Mouse (Mus musculus): Measurements from ENCODE around the gene Lce1a2. TPM values are rescaled to one million over a fixed set of nuclear protein-coding genes. Genes with fewer than 3 reads are reported as not detected.
"Not testable (repeated sequence)": the region's sequence is repeated elsewhere in the genome, so short reads cannot be mapped to it uniquely, and the experiment has no call there.

Gene Lce1a2
- not detected in 2 replicates for polyA plus RNA-seq (2014; fragmentation: Nextera tagmentation; extraction: Ambion mirVana)

- H3K4me2 ChIP-seq (replicated peaks), result no peak within 1 kb of the TSS
- no peak within 1 kb of the TSS for H3K4me3 ChIP-seq (replicated peaks; ENCODE audit: low read length)
- H3K9me3 ChIP-seq (ENCODE audit: control insufficient read depth, low read length), result no peaks in the 10 kb centered on the region
- no peaks in the 10 kb centered on the region for H3K27me3 ChIP-seq (ENCODE audit: control insufficient read depth, insufficient read depth, low read length)
- no peak within 1 kb of the TSS for H3K27ac ChIP-seq
- H3K4me1 ChIP-seq (replicated peaks; ENCODE audit: control insufficient read depth, insufficient read depth, low read length), result no peaks in the 10 kb centered on the region
- H3K9ac ChIP-seq, result no peak within 1 kb of the TSS
- ATAC-seq (ENCODE audit: low FRiP score), result no peak
- H3K36me3 ChIP-seq (replicated peaks; ENCODE audit: control insufficient read depth, insufficient read depth), result no peaks in the 10 kb centered on the region
- DNase-seq (ENCODE audit: low spot score), result no peak
Measured at GRCm38 (mm10) chr3:92670215-92670614, at the start of gene Lce1a2. Lce1a2 (minus strand) TSS chr3:92670315.

- Histone ChIP-seq H3K4me2 (replicated peaks) (no peak overlapping the region), H3K9me3 (ENCODE audit: control insufficient read depth, low read length) (no peaks in the 10 kb centered on the region), H3K4me1 (replicated peaks; ENCODE audit: control insufficient read depth, insufficient read depth, low read length) (no peaks in the 10 kb centered on the region), H3K36me3 (replicated peaks; ENCODE audit: control insufficient read depth, insufficient read depth) (no peaks in the 10 kb centered on the region), H3K4me3 (replicated peaks; ENCODE audit: low read length) (no peak overlapping the region), H3K9ac (no peak overlapping the region), H3K27me3 (ENCODE audit: control insufficient read depth, insufficient read depth, low read length) (no peaks in the 10 kb centered on the region), H3K27ac (no peak overlapping the region)
- no peak for ATAC-seq (ENCODE audit: low FRiP score)
- no peak for DNase-seq (ENCODE audit: low spot score)
Measured at GRCm38 (mm10) chr3:92715122-92715521, 45.0 kb upstream of the Lce1a2 start.

- Histone ChIP-seq H3K4me3 (replicated peaks; ENCODE audit: low read length) (no peak within 1 kb of the TSS), H3K27me3 (ENCODE audit: control insufficient read depth, insufficient read depth, low read length) (no peaks in the 10 kb centered on the region), H3K4me1 (replicated peaks; ENCODE audit: control insufficient read depth, insufficient read depth, low read length) (no peaks in the 10 kb centered on the region), H3K27ac (no peak within 1 kb of the TSS), H3K9me3 (ENCODE audit: control insufficient read depth, low read length) (no peaks in the 10 kb centered on the region), H3K9ac (no peak within 1 kb of the TSS), H3K4me2 (replicated peaks) (no peak within 1 kb of the TSS), H3K36me3 (replicated peaks; ENCODE audit: control insufficient read depth, insufficient read depth) (no peaks in the 10 kb centered on the region)
- WGBS, result 90% methylated on average over 2 of the region's 2 CpGs
- no peak for ATAC-seq (ENCODE audit: low FRiP score)
- DNase-seq (ENCODE audit: low spot score), result no peak
Measured at GRCm38 (mm10) chr3:92708974-92709373, 38.9 kb upstream of the Lce1a2 start, which contains the start of gene Lce1e. Lce1e (minus strand) TSS chr3:92709074.

GRCm38 (mm10) chr3:92694613-92695012 is 24.5 kb upstream of the Lce1a2 start:
- no peaks in the 10 kb centered on the region for H3K36me3 ChIP-seq (replicated peaks; ENCODE audit: control insufficient read depth, insufficient read depth)
- H3K9ac ChIP-seq, result no peak overlapping the region
- no peak overlapping the region for H3K4me3 ChIP-seq (replicated peaks; ENCODE audit: low read length)
- no peaks in the 10 kb centered on the region for H3K27me3 ChIP-seq (ENCODE audit: control insufficient read depth, insufficient read depth, low read length)
- no peak overlapping the region for H3K4me2 ChIP-seq (replicated peaks)
- H3K9me3 ChIP-seq (ENCODE audit: control insufficient read depth, low read length), result no peaks in the 10 kb centered on the region
- DNase-seq (ENCODE audit: low spot score) (no peak), ATAC-seq (ENCODE audit: low FRiP score) (no peak)
- no peaks in the 10 kb centered on the region for H3K4me1 ChIP-seq (replicated peaks; ENCODE audit: control insufficient read depth, insufficient read depth, low read length)
- no peak overlapping the region for H3K27ac ChIP-seq
- 8% methylated on average over 1 of the region's 1 CpGs for WGBS

GRCm38 (mm10) chr3:92691688-92692087 is 21.6 kb upstream of the Lce1a2 start:
- no peak overlapping the region for H3K9ac ChIP-seq
- no peaks in the 10 kb centered on the region for H3K36me3 ChIP-seq (replicated peaks; ENCODE audit: control insufficient read depth, insufficient read depth)
- H3K4me1 ChIP-seq (replicated peaks; ENCODE audit: control insufficient read depth, insufficient read depth, low read length), result no peaks in the 10 kb centered on the region
- H3K9me3 ChIP-seq (ENCODE audit: control insufficient read depth, low read length), result no peaks in the 10 kb centered on the region
- no peaks in the 10 kb centered on the region for H3K27me3 ChIP-seq (ENCODE audit: control insufficient read depth, insufficient read depth, low read length)
- no peak for DNase-seq (ENCODE audit: low spot score)
- H3K4me2 ChIP-seq (replicated peaks), result no peak overlapping the region
- no peak overlapping the region for H3K4me3 ChIP-seq (replicated peaks; ENCODE audit: low read length)
- no peak for ATAC-seq (ENCODE audit: low FRiP score)
- no peak overlapping the region for H3K27ac ChIP-seq

- not testable (repeated sequence) for H3K36me3 ChIP-seq (replicated peaks; ENCODE audit: control insufficient read depth, insufficient read depth); H3K4me3 ChIP-seq (replicated peaks; ENCODE audit: low read length); H3K27ac ChIP-seq; H3K9ac ChIP-seq; H3K27me3 ChIP-seq (ENCODE audit: control insufficient read depth, insufficient read depth, low read length); ATAC-seq (ENCODE audit: low FRiP score); H3K9me3 ChIP-seq (ENCODE audit: control insufficient read depth, low read length); DNase-seq (ENCODE audit: low spot score); H3K4me2 ChIP-seq (replicated peaks); H3K4me1 ChIP-seq (replicated peaks; ENCODE audit: control insufficient read depth, insufficient read depth, low read length)
- 80% methylated on average over 16 of the region's 16 CpGs for WGBS
Measured at GRCm38 (mm10) chr3:92689154-92689553, 19.0 kb upstream of the Lce1a2 start.

GRCm38 (mm10) chr3:92687110-92687509 is 17.0 kb upstream of the Lce1a2 start, which contains the start of gene Lce1d:
Lce1d (minus strand) TSS chr3:92687210.
- Histone ChIP-seq H3K9ac (no peak within 1 kb of the TSS), H3K36me3 (replicated peaks; ENCODE audit: control insufficient read depth, insufficient read depth) (no peaks in the 10 kb centered on the region), H3K4me3 (replicated peaks; ENCODE audit: low read length) (no peak within 1 kb of the TSS), H3K9me3 (ENCODE audit: control insufficient read depth, low read length) (no peaks in the 10 kb centered on the region), H3K4me1 (replicated peaks; ENCODE audit: control insufficient read depth, insufficient read depth, low read length) (no peaks in the 10 kb centered on the region), H3K27me3 (ENCODE audit: control insufficient read depth, insufficient read depth, low read length) (no peaks in the 10 kb centered on the region), H3K27ac (no peak within 1 kb of the TSS), H3K4me2 (replicated peaks) (no peak within 1 kb of the TSS)
- 63% methylated on average over 2 of the region's 2 CpGs for WGBS
- ATAC-seq (ENCODE audit: low FRiP score) (no peak), DNase-seq (ENCODE audit: low spot score) (no peak)

- 92% methylated on average over 4 of the region's 4 CpGs for WGBS
- Histone ChIP-seq H3K27me3 (ENCODE audit: control insufficient read depth, insufficient read depth, low read length) (no peaks in the 10 kb centered on the region), H3K4me1 (replicated peaks; ENCODE audit: control insufficient read depth, insufficient read depth, low read length) (no peaks in the 10 kb centered on the region), H3K4me3 (replicated peaks; ENCODE audit: low read length) (no peak within 1 kb of the TSS), H3K36me3 (replicated peaks; ENCODE audit: control insufficient read depth, insufficient read depth) (no peaks in the 10 kb centered on the region), H3K4me2 (replicated peaks) (no peak within 1 kb of the TSS), H3K9ac (no peak within 1 kb of the TSS), H3K27ac (no peak within 1 kb of the TSS), H3K9me3 (ENCODE audit: control insufficient read depth, low read length) (no peaks in the 10 kb centered on the region)
- no peak for DNase-seq (ENCODE audit: low spot score)
- ATAC-seq (ENCODE audit: low FRiP score), result no peak
Measured at GRCm38 (mm10) chr3:92678947-92679346, 8.8 kb upstream of the Lce1a2 start, which contains the start of gene Lce1c. Lce1c (plus strand) TSS chr3:92679247.

- no peak for DNase-seq (ENCODE audit: low spot score)
- Histone ChIP-seq H3K27ac (no peak within 1 kb of the TSS), H3K4me1 (replicated peaks; ENCODE audit: control insufficient read depth, insufficient read depth, low read length) (no peaks in the 10 kb centered on the region), H3K27me3 (ENCODE audit: control insufficient read depth, insufficient read depth, low read length) (no peaks in the 10 kb centered on the region), H3K36me3 (replicated peaks; ENCODE audit: control insufficient read depth, insufficient read depth) (no peaks in the 10 kb centered on the region), H3K9ac (no peak within 1 kb of the TSS), H3K4me2 (replicated peaks) (no peak within 1 kb of the TSS), H3K4me3 (replicated peaks; ENCODE audit: low read length) (no peak within 1 kb of the TSS), H3K9me3 (ENCODE audit: control insufficient read depth, low read length) (no peaks in the 10 kb centered on the region)
- ATAC-seq (ENCODE audit: low FRiP score), result no peak
Measured at GRCm38 (mm10) chr3:92656826-92657225, 13.3 kb downstream of the Lce1a2 start, which contains the start of gene Lce1b. Lce1b (minus strand) TSS chr3:92656926.

- 80% methylated on average over 1 of the region's 1 CpGs for WGBS
- H3K36me3 ChIP-seq (replicated peaks; ENCODE audit: control insufficient read depth, insufficient read depth), result no peaks in the 10 kb centered on the region
Measured at GRCm38 (mm10) chr3:92648207-92648606, 21.9 kb downstream of the Lce1a2 start, which contains the start of gene Lce1a1. Lce1a1 (minus strand) TSS chr3:92648307.

More at GRCm38 (mm10) chr3:92648207-92648606, 21.9 kb downstream of the Lce1a2 start, which contains the start of gene Lce1a1:
- Histone ChIP-seq H3K27ac (no peak within 1 kb of the TSS), H3K9me3 (ENCODE audit: control insufficient read depth, low read length) (no peaks in the 10 kb centered on the region), H3K4me2 (replicated peaks) (no peak within 1 kb of the TSS), H3K4me3 (replicated peaks; ENCODE audit: low read length) (no peak within 1 kb of the TSS), H3K4me1 (replicated peaks; ENCODE audit: control insufficient read depth, insufficient read depth, low read length) (no peaks in the 10 kb centered on the region), H3K27me3 (ENCODE audit: control insufficient read depth, insufficient read depth, low read length) (no peaks in the 10 kb centered on the region), H3K9ac (no peak within 1 kb of the TSS)
- DNase-seq (ENCODE audit: low spot score) (no peak), ATAC-seq (ENCODE audit: low FRiP score) (no peak)
